Mouse (Mus musculus): ENCODE results near the gene Gm20834. TPM values are rescaled to one million over a fixed set of nuclear protein-coding genes. Genes with fewer than 3 reads are reported as not detected.
"Not testable (repeated sequence)": the region's sequence is repeated elsewhere in the genome, so short reads cannot be mapped to it uniquely, and the experiment has no call there.

Gene Gm20834
- not detected in 2 replicates for polyA plus RNA-seq (2015; fragmentation: Nextera tagmentation; extraction: Ambion mirVana)

- H3K9ac ChIP-seq; H3K4me3 ChIP-seq (replicated peaks); H3K27ac ChIP-seq; DNase-seq; H3K9me3 ChIP-seq (replicated peaks); ATAC-seq (ENCODE audit: low read depth); H3K36me3 ChIP-seq; H3K4me2 ChIP-seq; H3K27me3 ChIP-seq; H3K4me1 ChIP-seq (replicated peaks): not testable (repeated sequence)
- WGBS (ENCODE audit: insufficient replicate concordance) = 23% methylated on average over 4 of the region's 4 CpGs
Observed at GRCm38 (mm10) chrY:10324489-10324888, at the start of gene Gm20834. Gene Gm20834, minus strand, starts transcription at chrY:10324589.

Other genes starting within 250 kb of the Gm20834 start
- gene Gm21310, start 177.4 kb downstream of the Gm20834 start, polyA plus RNA-seq (2015; fragmentation: Nextera tagmentation; extraction: Ambion mirVana) = not detected in 2 replicates
- gene Gm28510, start 88.1 kb upstream of the Gm20834 start, polyA plus RNA-seq (2015; fragmentation: Nextera tagmentation; extraction: Ambion mirVana) = not detected in 2 replicates
- gene Gm20737, start 211.5 kb upstream of the Gm20834 start, polyA plus RNA-seq (2015; fragmentation: Nextera tagmentation; extraction: Ambion mirVana) = not detected in 2 replicates
- gene Gm21775, start 228.9 kb upstream of the Gm20834 start, polyA plus RNA-seq (2015; fragmentation: Nextera tagmentation; extraction: Ambion mirVana) = not detected in 2 replicates